Mouse (Mus musculus): ENCODE results near the gene Nr2f6. TPM values are rescaled to one million over a fixed set of nuclear protein-coding genes. Genes with fewer than 3 reads are reported as not detected.

The Nr2f6 gene
- polyA plus RNA-seq, 1 experiment from 2014 or later = 18.8 TPM

DNA sequence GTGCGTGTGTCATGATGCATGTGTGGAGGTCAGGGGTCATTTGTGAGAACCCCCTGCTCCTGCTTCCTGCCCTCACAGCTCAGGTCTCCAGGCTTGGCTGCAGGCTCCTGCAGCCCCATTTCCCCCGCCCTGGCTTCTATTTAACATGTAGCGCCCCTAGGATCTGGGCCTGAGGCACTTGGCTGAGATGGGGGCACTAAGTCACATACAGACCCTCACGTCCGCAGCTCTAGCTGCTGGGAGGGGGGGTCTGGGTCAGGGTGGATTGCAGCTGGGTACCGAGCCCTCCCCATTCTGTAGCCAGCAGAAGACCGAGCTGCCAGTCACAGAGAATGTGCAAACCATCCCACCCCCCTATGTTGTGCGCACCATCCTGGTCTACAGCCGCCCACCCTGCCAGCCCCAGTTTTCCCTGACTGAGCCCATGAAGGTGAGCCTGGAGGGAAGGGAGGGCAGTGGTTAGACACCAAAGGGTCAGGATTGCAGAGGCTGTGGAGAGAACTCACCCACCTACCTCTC lies 20.7 kb upstream of the Nr2f6 start:
- Histone ChIP-seq H3K4me1 (replicated peaks) (peaks cover 38% of the 10 kb centered on the region), H3K36me3 (peaks cover 37% of the 10 kb centered on the region), H3K4me2 (no peak overlapping the region), H3K27me3 (no peaks in the 10 kb centered on the region), H3K4me3 (replicated peaks) (no peak overlapping the region), H3K27ac (no peak overlapping the region), H3K9ac (no peak overlapping the region), H3K9me3 (replicated peaks) (no peaks in the 10 kb centered on the region)
- no peak for DNase-seq
- no peak for ATAC-seq (ENCODE audit: low read depth)
- WGBS (ENCODE audit: insufficient replicate concordance) = 82% methylated on average over 9 of the region's 9 CpGs

DNA sequence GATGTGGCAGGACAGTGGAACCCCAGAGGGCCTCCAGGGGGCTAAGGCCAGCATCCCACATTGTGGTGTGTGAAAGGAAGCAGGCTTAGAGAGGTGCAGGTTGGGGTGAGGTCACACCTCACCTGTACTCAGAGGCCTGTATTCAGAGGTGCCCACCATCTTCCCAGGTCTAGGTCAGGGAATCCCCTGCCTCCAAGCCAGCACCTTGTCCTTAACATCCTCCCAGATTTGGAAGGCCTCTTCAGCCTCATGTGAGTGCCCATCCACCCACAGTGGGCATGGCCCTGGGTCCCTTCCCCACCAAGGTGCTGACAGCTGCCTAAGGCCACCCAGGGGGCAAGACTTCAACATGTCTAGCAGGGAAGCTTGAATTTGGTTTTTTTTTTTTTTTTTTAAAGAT lies 19.7 kb upstream of the Nr2f6 start:
- DNase-seq = no peak
- Histone ChIP-seq H3K4me2 (no peak overlapping the region), H3K27me3 (no peaks in the 10 kb centered on the region), H3K36me3 (peaks cover 30% of the 10 kb centered on the region), H3K9me3 (replicated peaks) (no peaks in the 10 kb centered on the region), H3K9ac (no peak overlapping the region), H3K4me3 (replicated peaks) (no peak overlapping the region), H3K4me1 (replicated peaks) (peaks cover 33% of the 10 kb centered on the region), H3K27ac (no peak overlapping the region; the same call in 1 of the 2 replicates)
- ATAC-seq (ENCODE audit: low read depth) = no peak

GRCm38 (mm10) chr8:71400826-71401225 lies 19.1 kb upstream of the Nr2f6 start:
- Histone ChIP-seq H3K36me3 (peaks cover 30% of the 10 kb centered on the region), H3K27ac (no peak overlapping the region), H3K9ac (no peak overlapping the region), H3K9me3 (replicated peaks) (no peaks in the 10 kb centered on the region), H3K4me2 (no peak overlapping the region), H3K27me3 (no peaks in the 10 kb centered on the region), H3K4me3 (replicated peaks) (no peak overlapping the region), H3K4me1 (replicated peaks) (peaks cover 37% of the 10 kb centered on the region)
- 80% methylated on average over 2 of the region's 2 CpGs for WGBS (ENCODE audit: insufficient replicate concordance)
- no peak for ATAC-seq (ENCODE audit: low read depth)
- no peak for DNase-seq

DNA sequence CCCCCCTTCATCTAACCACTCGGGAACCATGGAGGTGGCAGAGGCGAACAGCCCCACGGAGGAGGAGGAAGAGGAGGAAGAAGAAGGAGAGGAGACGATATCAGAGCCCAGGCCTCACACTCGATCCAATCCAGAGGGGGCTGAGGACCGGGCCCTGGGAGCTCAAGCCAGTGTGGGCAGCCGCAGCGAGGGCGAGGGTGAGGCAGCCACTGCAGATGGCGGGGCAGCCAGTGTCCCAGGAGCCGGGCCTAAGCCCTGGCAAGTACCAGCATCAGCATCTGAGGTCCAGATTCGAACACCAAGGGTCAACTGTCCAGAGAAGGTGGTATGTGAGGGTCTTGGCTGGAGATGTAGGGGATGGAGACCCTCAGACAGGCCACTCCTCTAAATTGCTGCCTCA lies 15.9 kb upstream of the Nr2f6 start:
- Histone ChIP-seq H3K9me3 (replicated peaks) (no peaks in the 10 kb centered on the region), H3K36me3 (peaks cover 30% of the 10 kb centered on the region), H3K9ac (peak overlapping the region; percentile 86), H3K4me1 (replicated peaks) (peaks cover 30% of the 10 kb centered on the region), H3K27ac (no peak overlapping the region), H3K4me3 (replicated peaks) (peak overlapping the region; percentile 87), H3K4me2 (peak overlapping the region; percentile 87), H3K27me3 (no peaks in the 10 kb centered on the region)
- no peak for ATAC-seq (ENCODE audit: low read depth)
- 71% methylated on average over 12 of the region's 12 CpGs for WGBS (ENCODE audit: insufficient replicate concordance)
- no peak for DNase-seq

- no peaks in the 10 kb centered on the region for H3K9me3 ChIP-seq (replicated peaks)
- peaks cover 31% of the 10 kb centered on the region for H3K4me1 ChIP-seq (replicated peaks)
- H3K4me2 ChIP-seq = peak within 1 kb of the TSS; percentile 87
- H3K27me3 ChIP-seq = no peaks in the 10 kb centered on the region
- WGBS (ENCODE audit: insufficient replicate concordance) = under 1% methylated on average over 34 of the region's 34 CpGs
- peak within 1 kb of the TSS; percentile 86 for H3K9ac ChIP-seq
- ATAC-seq (ENCODE audit: low read depth) = peak; percentile 95
- peak within 1 kb of the TSS; percentile 87 for H3K4me3 ChIP-seq (replicated peaks)
- peak; percentile 90 for DNase-seq
- peaks cover 30% of the 10 kb centered on the region for H3K36me3 ChIP-seq
- H3K27ac ChIP-seq = peak within 1 kb of the TSS; percentile 80
Measured at GRCm38 (mm10) chr8:71396639-71397305, 15.0 kb upstream of the Nr2f6 start, which contains the start of gene Babam1. Babam1 (plus strand) TSS chr8:71396861.

DNA sequence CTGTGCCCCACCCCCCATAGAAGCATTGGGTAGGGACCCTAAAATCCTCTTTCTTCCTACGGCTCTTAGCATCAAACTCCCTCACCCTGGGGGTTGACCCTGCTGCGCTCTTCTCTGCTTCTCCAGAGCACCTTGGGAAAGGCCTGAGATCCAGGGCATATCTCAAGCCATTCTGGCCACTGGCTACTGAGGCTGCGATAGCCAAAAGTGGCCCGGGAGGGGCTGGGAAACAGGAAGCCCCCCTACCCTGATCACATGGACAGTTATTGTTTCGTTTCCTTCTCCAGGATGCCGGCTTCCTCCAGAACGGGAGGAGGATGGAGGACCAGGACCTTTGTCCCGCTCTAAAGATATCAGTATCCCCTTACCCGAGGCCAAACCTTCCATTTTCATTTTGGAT lies 13.9 kb upstream of the Nr2f6 start, which contains the start of gene Ushbp1:
TSS of gene Ushbp1 (minus strand) at position 174 of the 400 bp plus-strand sequence.
- peaks cover 31% of the 10 kb centered on the region for H3K4me1 ChIP-seq (replicated peaks)
- peak within 1 kb of the TSS; percentile 87 for H3K4me3 ChIP-seq (replicated peaks)
- WGBS (ENCODE audit: insufficient replicate concordance) = 65% methylated on average over 9 of the region's 9 CpGs
- no peaks in the 10 kb centered on the region for H3K27me3 ChIP-seq
- H3K4me2 ChIP-seq = peak within 1 kb of the TSS; percentile 87
- H3K9ac ChIP-seq = peak within 1 kb of the TSS; percentile 51
- H3K36me3 ChIP-seq = peaks cover 23% of the 10 kb centered on the region
- DNase-seq = no peak
- H3K9me3 ChIP-seq (replicated peaks) = no peaks in the 10 kb centered on the region
- no peak for ATAC-seq (ENCODE audit: low read depth)
- peak within 1 kb of the TSS; percentile 80 for H3K27ac ChIP-seq

DNA sequence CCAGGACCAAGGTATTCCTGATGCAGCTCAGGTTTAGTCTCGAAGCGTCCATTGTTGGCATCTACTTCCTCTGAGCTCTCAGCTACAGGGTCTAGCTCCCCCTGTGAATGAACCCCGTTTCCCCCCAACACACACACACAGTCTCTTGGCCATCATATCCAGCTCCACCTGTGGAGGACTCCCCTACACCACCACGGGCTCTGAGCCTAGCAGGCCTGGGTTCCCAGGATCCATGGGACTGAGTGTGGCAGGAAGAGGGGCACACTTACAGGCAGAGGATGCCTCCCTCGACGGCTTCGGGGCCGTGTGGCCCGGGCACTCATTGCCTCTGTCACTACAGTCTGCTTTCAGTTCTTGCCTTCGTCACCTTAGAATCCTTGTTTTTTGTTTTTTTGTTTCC lies 13.3 kb upstream of the Nr2f6 start:
- Histone ChIP-seq H3K36me3 (peaks cover 20% of the 10 kb centered on the region), H3K9me3 (replicated peaks) (no peaks in the 10 kb centered on the region), H3K27me3 (no peaks in the 10 kb centered on the region), H3K4me2 (peak overlapping the region; percentile 20; the same call in 1 of the 2 replicates), H3K27ac (no peak overlapping the region), H3K4me3 (replicated peaks) (no peak overlapping the region), H3K9ac (peak overlapping the region; percentile 26; the same call in 1 of the 2 replicates), H3K4me1 (replicated peaks) (peaks cover 31% of the 10 kb centered on the region)
- ATAC-seq (ENCODE audit: low read depth) = no peak
- DNase-seq = no peak
- WGBS (ENCODE audit: insufficient replicate concordance) = 67% methylated on average over 10 of the region's 10 CpGs

GRCm38 (mm10) chr8:71394481-71394880 lies 12.7 kb upstream of the Nr2f6 start:
- peaks cover 14% of the 10 kb centered on the region for H3K36me3 ChIP-seq
- H3K4me2 ChIP-seq = peak overlapping the region; percentile 27
- DNase-seq (no peak), ATAC-seq (ENCODE audit: low read depth) (no peak)
- no peaks in the 10 kb centered on the region for H3K9me3 ChIP-seq (replicated peaks)
- no peak overlapping the region for H3K27ac ChIP-seq
- no peaks in the 10 kb centered on the region for H3K27me3 ChIP-seq
- H3K4me1 ChIP-seq (replicated peaks) = peaks cover 31% of the 10 kb centered on the region
- H3K9ac ChIP-seq = no peak overlapping the region
- 73% methylated on average over 7 of the region's 7 CpGs for WGBS (ENCODE audit: insufficient replicate concordance)
- no peak overlapping the region for H3K4me3 ChIP-seq (replicated peaks)

- 0 out of 2 replicates have a peak overlapping the region, but pooled peaks have one; percentile 9 for H3K4me3 ChIP-seq (replicated peaks)
- H3K4me2 ChIP-seq = peak overlapping the region; percentile 42
- peak; percentile 46 for DNase-seq
- H3K36me3 ChIP-seq = 0 out of 2 replicates have a peak, but pooled peaks cover 2% of the 10 kb centered on the region
- peaks cover 34% of the 10 kb centered on the region for H3K4me1 ChIP-seq (replicated peaks)
- no peaks in the 10 kb centered on the region for H3K27me3 ChIP-seq
- no peaks in the 10 kb centered on the region for H3K9me3 ChIP-seq (replicated peaks)
- ATAC-seq (ENCODE audit: low read depth) = 0 out of 2 replicates have a peak, but pooled peaks have one; percentile 16
- 0 out of 2 replicates have a peak overlapping the region, but pooled peaks have one; percentile 23 for H3K9ac ChIP-seq
- no peak overlapping the region for H3K27ac ChIP-seq
- 4% methylated on average over 3 of the region's 3 CpGs for WGBS (ENCODE audit: insufficient replicate concordance)
Measured at GRCm38 (mm10) chr8:71392871-71393270, 11.1 kb upstream of the Nr2f6 start.

DNA sequence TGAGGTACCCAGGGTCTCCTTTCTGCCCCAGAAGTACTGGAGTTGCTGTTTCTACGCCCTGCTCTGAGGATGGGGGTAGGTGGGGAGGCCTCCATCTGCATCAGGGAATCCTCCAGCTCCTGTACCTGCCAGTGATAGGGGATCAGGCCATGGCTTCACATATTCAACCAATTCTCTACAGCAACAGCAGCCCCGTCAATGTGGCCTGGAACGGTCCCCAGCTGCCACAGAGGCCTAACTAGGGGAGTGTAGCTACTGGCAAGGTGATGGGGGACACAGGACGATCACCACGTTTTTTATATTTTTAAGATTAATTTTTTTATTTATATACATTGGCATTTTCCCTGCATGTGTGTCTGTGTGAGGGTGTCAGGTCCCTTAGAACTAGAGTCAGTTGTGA lies 10.6 kb upstream of the Nr2f6 start:
- no peak overlapping the region for H3K4me2 ChIP-seq
- H3K9me3 ChIP-seq (replicated peaks) = no peaks in the 10 kb centered on the region
- DNase-seq (no peak), ATAC-seq (ENCODE audit: low read depth) (no peak)
- peaks cover 31% of the 10 kb centered on the region for H3K4me1 ChIP-seq (replicated peaks)
- H3K27ac ChIP-seq = no peak overlapping the region
- no peak overlapping the region for H3K9ac ChIP-seq
- no peak overlapping the region for H3K4me3 ChIP-seq (replicated peaks)
- WGBS (ENCODE audit: insufficient replicate concordance) = 68% methylated on average over 5 of the region's 5 CpGs
- no peaks in the 10 kb centered on the region for H3K27me3 ChIP-seq
- no peaks in the 10 kb centered on the region for H3K36me3 ChIP-seq

DNA sequence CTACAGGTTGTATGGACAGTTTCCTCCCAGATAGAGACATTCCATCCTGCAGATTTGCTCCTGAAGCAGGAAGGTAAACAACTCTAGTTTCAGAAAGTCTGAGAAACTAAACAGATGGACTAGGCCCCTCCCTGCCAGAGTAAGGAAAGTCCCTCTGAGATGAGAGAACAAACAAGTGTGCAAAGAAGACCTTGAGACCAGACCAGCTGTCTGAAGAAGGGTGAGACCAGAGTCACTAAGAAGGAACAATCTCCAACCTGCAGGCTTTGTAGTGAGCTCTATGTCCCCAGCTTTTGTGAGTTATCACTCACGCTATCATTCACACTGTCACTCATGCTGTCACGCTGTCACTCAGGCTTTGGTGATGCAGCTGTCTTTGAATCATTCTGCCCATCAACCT lies 9.9 kb upstream of the Nr2f6 start:
- ATAC-seq (ENCODE audit: low read depth) = no peak
- Histone ChIP-seq H3K4me3 (replicated peaks) (no peak overlapping the region), H3K9me3 (replicated peaks) (no peaks in the 10 kb centered on the region), H3K9ac (no peak overlapping the region), H3K4me2 (no peak overlapping the region), H3K36me3 (no peaks in the 10 kb centered on the region), H3K4me1 (replicated peaks) (peaks cover 28% of the 10 kb centered on the region), H3K27me3 (no peaks in the 10 kb centered on the region), H3K27ac (no peak overlapping the region)
- DNase-seq = no peak
- WGBS (ENCODE audit: insufficient replicate concordance) = 68% methylated on average over 2 of the region's 2 CpGs

- ATAC-seq (ENCODE audit: low read depth) (no peak), DNase-seq (no peak)
- 27% methylated on average over 1 of the region's 1 CpGs for WGBS (ENCODE audit: insufficient replicate concordance)
- Histone ChIP-seq H3K9me3 (replicated peaks) (no peaks in the 10 kb centered on the region), H3K9ac (no peak overlapping the region), H3K4me3 (replicated peaks) (no peak overlapping the region), H3K4me1 (replicated peaks) (peaks cover 18% of the 10 kb centered on the region), H3K27me3 (peaks cover 6% of the 10 kb centered on the region; the same call in 1 of the 2 replicates), H3K27ac (no peak overlapping the region), H3K4me2 (no peak overlapping the region), H3K36me3 (no peaks in the 10 kb centered on the region)
Measured at GRCm38 (mm10) chr8:71388267-71388666, 6.5 kb upstream of the Nr2f6 start.

Measured in liver, embryonic 13.5 days (tissue).